Mouse (Mus musculus): ENCODE results near the gene F2.

DNA sequence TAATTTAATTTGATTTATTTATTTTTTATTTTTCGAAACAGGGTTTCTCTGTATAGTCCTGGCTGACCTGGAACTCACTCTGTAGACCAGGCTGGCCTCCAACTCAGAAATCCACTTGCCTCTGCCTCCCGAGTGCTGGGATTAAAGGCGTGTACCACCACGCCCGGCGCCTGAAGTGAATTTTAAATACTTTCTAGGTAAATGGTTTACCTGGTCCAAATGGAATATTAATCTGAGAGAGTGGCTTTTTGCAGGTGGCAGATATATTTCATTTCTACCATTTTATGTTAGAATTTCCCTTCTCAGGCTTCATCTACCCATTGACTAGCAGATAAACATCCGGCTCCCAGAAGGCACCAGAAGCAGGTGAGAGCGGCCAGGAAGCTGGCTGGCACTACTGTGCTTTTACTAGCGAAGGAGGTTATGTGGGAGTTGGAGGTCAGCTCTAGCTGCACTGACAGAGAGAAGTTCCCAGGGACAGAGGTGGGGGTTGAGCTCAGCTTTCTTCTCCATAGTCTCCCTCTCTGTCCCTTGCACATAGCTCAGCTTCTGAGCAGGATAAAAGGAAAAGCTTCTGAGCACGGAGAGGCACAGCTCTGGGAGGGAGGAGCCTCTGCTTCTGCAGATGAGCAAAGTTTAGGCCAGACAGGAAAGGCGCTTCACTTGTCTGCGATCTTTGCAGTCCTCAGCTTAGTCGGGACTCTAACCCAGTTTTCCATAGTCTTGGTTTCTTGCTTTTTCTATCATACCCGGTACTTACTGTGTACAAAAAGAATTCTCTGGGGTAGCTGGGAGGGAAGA, 15.4 kb upstream of the F2 start:
- TF ChIP-seq FLI1 (IDR thresholded peaks at IDR 0.05; ENCODE audit: low read length), result no peak
- no peak for TF ChIP-seq GATA1 (IDR thresholded peaks at IDR 0.05; ENCODE audit: borderline replicate concordance, low read length)
